ENCODE assay signal across 9 mouse cellular contexts in genomic region chr17:68841097-68841891, GRCm38 (mm10). TPM values are rescaled to one million over a fixed set of nuclear protein-coding genes. Genes with fewer than 3 reads are reported as not detected.
DNase-seq lines count a peak whose midpoint lies in the region; ATAC-seq and TF ChIP-seq lines count a peak whose summit lies in the region.
"Had no signal": no experiment of that assay in that cellular context is flagged by ENCODE, and none has a peak within 500 bp of the region (broad histone marks: within the 10 kb centered on the region; RNA-seq: fewer than 3 reads in every experiment).

No protein-coding gene starts in this region.

- peak overlapping the region; percentile 98 for H3K4me2 ChIP-seq in lung, postnatal 0 days (replicated peaks; ENCODE audit: low read depth, low read length)

- no peaks in the 10 kb centered on the region for H3K4me1 ChIP-seq in ES-E14 (ENCODE audit: control insufficient read depth in 2 of 2, insufficient read depth in 2 of 2, low read length in 2 of 2, poor library complexity in 1 of 2)
- H3K4me1 ChIP-seq in lung, postnatal 0 days (ENCODE audit: insufficient read depth, low read depth, low read length), result peaks cover 11% of the 10 kb centered on the region; the same call in 1 of the 2 replicates

- 1% methylated on average over 59 of the region's 75 CpGs for WGBS in lung, postnatal 0 days

- H3K4me3 ChIP-seq in ES-E14 (ENCODE audit: insufficient read depth in 1 of 2, low read depth in 1 of 2, low read length in 2 of 2, poor library complexity in 1 of 2, severe bottlenecking in 1 of 2), result peak overlapping the region; percentile 42 to 55; a peak in 3 of 4 replicates
- peak overlapping the region; percentile 50 for H3K4me3 ChIP-seq in lung, postnatal 0 days (ENCODE audit: low read depth, low read length)

- in situ Hi-C loops in ES-E14 (cut with MboI; ENCODE audit: low sequenced_read_pairs in 2 of 2, unreplicated experiment in 2 of 2), result loop anchor here in 1 of 2 experiments (25.0 kb wide), 1 partner anchor 929 kb away; no protein-coding TSS in a partner anchor

- peak; percentile 70 for TF ChIP-seq CTCF in lung, postnatal 0 days (IDR thresholded peaks at IDR 0.05)

- DNase-seq in ES-E14 (ENCODE audit: low read depth, low spot score), result no peak
- peak; percentile 38 for DNase-seq in cerebellum, adult 9-10 months
- peak; percentile 55 for DNase-seq in forelimb bud, embryonic 11.5 days (ENCODE audit: low read depth, low spot score)
- peak; percentile 18 for DNase-seq in layer of hippocampus, adult 9-10 months (ENCODE audit: low spot score)
- DNase-seq in lung, postnatal 0 days (ENCODE audit: low spot score), result peak; percentile 52
- DNase-seq in retina, postnatal 7 days (ENCODE audit: low read depth, low spot score), result peak; percentile 53

- H3K9ac ChIP-seq in ES-E14 (ENCODE audit: insufficient read depth, low read depth, low read length, poor library complexity, severe bottlenecking), result no peak overlapping the region
- H3K9ac ChIP-seq in lung, postnatal 0 days (replicated peaks; ENCODE audit: low read depth), result no peak overlapping the region

- peak; percentile 55 to 57; a peak in 3 of 4 replicates for ATAC-seq in hematopoietic stem cell, adult 5-6 weeks (replicated peaks in 1 of 2; ENCODE audit: insufficient read depth in 1 of 2, low FRiP score in 2 of 2, low TSS enrichment in 1 of 2, low read depth in 1 of 2, poor library complexity in 2 of 2, severe bottlenecking in 2 of 2)
- ATAC-seq in lung, postnatal 0 days, result peak; percentile 75
- no peak for ATAC-seq in erythroblast, adult 5-6 weeks (replicated peaks; ENCODE audit: low FRiP score, poor library complexity, severe bottlenecking)

- H3K9me3 ChIP-seq in ES-E14 (ENCODE audit: control insufficient read depth, insufficient read depth, low read depth, low read length), result no peaks in the 10 kb centered on the region
- no peaks in the 10 kb centered on the region for H3K9me3 ChIP-seq in lung, postnatal 0 days (ENCODE audit: low read length)

- no peaks in the 10 kb centered on the region for H3K36me3 ChIP-seq in ES-E14 (ENCODE audit: control insufficient read depth, insufficient read depth, low read length, poor library complexity, severe bottlenecking)
- H3K36me3 ChIP-seq in lung, postnatal 0 days (ENCODE audit: insufficient read depth, low read length), result no peaks in the 10 kb centered on the region

- H3K27ac ChIP-seq in ES-E14 (ENCODE audit: insufficient read depth, low read depth, low read length, poor library complexity, severe bottlenecking), result no peak overlapping the region
- no peak overlapping the region for H3K27ac ChIP-seq in lung, postnatal 0 days (ENCODE audit: low read length)

- TF ChIP-seq EP300 in lung, postnatal 0 days (IDR thresholded peaks at IDR 0.05), result no peak

- H3K27me3 ChIP-seq in lung, postnatal 0 days (replicated peaks; ENCODE audit: insufficient read depth, low read length), result peaks cover 48% of the 10 kb centered on the region
- H3K27me3 ChIP-seq: CH12.LX had no signal

TF ChIP-seq in ES-E14, 5 proteins besides CTCF, POLR2A, EP300 and RAD21:
- TF ChIP-seq ZC3H11A (IDR thresholded peaks at IDR 0.05; ENCODE audit: borderline replicate concordance, low read depth, low read length) (no peak), CHD2 (IDR thresholded peaks at IDR 0.05; ENCODE audit: low read depth, low read length) (no peak), MAFK (IDR thresholded peaks at IDR 0.05; ENCODE audit: insufficient read depth, low read depth, low read length) (no peak), ZNF384 (IDR thresholded peaks at IDR 0.05; ENCODE audit: low read depth, low read length) (no peak), HCFC1 (IDR thresholded peaks at IDR 0.05; ENCODE audit: borderline replicate concordance, insufficient read depth, low read length) (no peak)

RNA-seq across cellular contexts. Expression of gene Tmem200c, which starts 14.9 kb away (rescaled TPM):
- 0.21 and 0.36 TPM in 2 replicates for total RNA-seq in ES-E14 (2012; rRNA removed)
- total RNA-seq in hematopoietic stem cell, adult 5-6 weeks (2017), result not detected in 2 replicates
- 0.11 TPM in 1 of 2 replicates, not detected in the other for polyA plus RNA-seq in lung, postnatal 0 days (2015; fragmentation: Nextera tagmentation; extraction: Ambion mirVana)
- not detected in 2 replicates for total RNA-seq in erythroblast, adult 5-6 weeks (2015; ENCODE audit: low replicate concordance)
- not detected in 2 replicates for total RNA-seq in erythroblast, adult 5-6 weeks (2017; ENCODE audit: low replicate concordance)
- total RNA-seq: CH12.LX had no signal
